Mouse (Mus musculus) brain, embryonic 14.5 days (tissue): ENCODE data around the gene Tnfsf13b. TPM values are rescaled to one million over a fixed set of nuclear protein-coding genes. Genes with fewer than 3 reads are reported as not detected.

Experiments used
- DNase-seq: peaks from one replicate; pipeline ENCODE4 v3.0.0-alpha.2; 2011; ENCODE audit warnings: low read depth
- CTCF ChIP-seq: fragments of 200-500 bp; IDR thresholded peaks from 2 replicates; pipeline ENCODE4 v1.5.1; 2012; ENCODE audit warnings: inconsistent platforms, mild to moderate bottlenecking, moderate library complexity, borderline replicate concordance; ENCODE audit not compliant: insufficient read depth, insufficient read length; ENCODE audit errors: extremely low read depth
- POLR2A ChIP-seq: fragments of 200-500 bp; IDR thresholded peaks from 2 replicates; pipeline ENCODE4 v1.6.1; 2012; ENCODE audit warnings: mild to moderate bottlenecking, inconsistent platforms, borderline replicate concordance; ENCODE audit not compliant: poor library complexity, insufficient read depth, insufficient read length, severe bottlenecking; ENCODE audit errors: extremely low read depth
- polyA plus RNA-seq: library from polyadenylated mRNA; depleted of rRNA; stranded (reverse); fragments of >200 nt; gene quantifications from 2 replicates; pipeline ENCODE4 v1.2.3, GENCODE M21; 2012

Tnfsf13b gene
- polyA plus RNA-seq, 1 experiment = 0.64 TPM

DNA sequence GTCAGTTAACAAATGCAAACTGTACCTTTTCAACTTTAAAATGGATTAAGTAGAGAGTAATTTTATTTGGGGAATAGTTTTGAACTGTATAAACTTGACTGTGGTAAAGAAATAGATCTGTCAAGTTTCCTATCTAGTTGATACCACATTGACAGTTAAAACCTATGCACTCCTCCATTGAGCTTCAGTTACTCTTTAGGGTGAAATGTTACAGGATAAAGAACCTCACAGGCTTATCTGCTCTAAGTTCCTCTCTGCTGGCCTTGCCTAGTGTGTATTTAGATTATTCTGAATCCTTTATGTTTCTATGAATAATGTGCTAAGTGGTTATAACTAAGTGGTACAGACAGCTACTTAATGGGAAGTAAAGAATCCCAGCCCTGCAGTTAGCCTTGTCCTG is 26.1 kb upstream of the Tnfsf13b start:
- DNase-seq = no peak
- no peak for TF ChIP-seq POLR2A
- TF ChIP-seq CTCF = no peak

DNA sequence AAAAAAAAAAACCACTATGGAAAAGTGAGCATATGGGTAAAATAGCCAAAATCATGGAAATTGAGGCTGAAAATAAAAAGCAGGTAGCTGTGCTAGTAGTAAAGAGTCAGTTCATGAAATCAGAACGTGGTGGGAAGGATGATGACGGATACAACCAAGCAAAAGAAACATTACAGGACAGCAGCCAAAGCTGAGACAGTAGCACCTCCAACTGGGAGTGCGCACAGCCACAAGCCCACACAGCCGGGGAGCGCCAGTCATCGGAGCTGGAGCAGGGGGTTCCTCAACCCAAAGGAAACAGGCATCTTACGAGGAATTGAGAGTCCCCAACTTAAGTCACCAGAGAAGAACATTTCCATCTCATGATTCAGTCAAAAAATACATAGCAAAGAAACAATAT is 2.2 kb upstream of the Tnfsf13b start:
- no peak for DNase-seq

DNA sequence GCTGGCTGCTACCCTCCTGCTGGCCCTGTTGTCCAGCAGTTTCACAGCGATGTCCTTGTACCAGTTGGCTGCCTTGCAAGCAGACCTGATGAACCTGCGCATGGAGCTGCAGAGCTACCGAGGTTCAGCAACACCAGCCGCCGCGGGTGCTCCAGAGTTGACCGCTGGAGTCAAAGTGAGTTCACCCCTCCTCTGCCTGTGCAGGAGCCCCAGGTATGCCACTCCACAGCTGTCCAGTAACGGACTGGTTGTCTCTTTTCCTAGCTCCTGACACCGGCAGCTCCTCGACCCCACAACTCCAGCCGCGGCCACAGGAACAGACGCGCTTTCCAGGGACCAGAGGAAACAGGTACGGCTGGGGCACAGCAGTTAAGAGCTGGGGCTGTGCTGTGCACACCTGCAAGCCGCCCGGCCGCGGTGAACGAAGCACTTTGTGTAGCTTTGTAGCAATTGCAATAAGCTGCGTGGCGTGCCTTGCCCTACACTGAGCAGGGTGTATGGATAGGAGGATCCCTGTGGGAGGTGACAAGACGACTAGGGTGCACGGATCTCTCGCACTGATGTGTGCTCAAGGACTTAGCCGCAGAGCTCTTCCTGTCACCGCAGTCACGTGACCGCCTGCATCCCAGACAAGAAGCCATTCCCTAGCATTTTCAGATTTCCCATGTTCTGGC is 856 bp downstream of the Tnfsf13b start:
- DNase-seq = peak; percentile 86
- TF ChIP-seq POLR2A = no peak
- TF ChIP-seq CTCF = no peak

More for the DNA sequence above, 2.2 kb upstream of the Tnfsf13b start:
- no peak for TF ChIP-seq CTCF
- no peak for TF ChIP-seq POLR2A

DNA sequence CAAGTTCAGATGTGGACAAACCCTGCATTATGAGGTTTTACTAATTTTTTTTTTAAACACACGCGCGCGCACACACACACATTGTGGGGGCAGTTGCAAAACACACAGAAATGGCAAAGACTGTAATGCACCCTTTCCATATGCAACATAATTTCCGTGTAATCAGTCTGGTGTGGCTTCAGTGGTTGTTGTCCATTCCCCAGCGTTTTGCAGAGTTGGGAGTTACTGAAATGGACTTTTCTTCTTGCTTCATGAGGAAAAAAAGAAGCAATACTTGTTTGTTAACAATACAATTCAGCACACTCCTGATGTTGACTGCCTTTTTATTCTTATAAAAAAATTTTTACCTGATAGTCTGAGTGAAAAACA is 1.4 kb downstream of the Tnfsf13b start:
- no peak for DNase-seq
- TF ChIP-seq CTCF (no peak), POLR2A (no peak)

DNA sequence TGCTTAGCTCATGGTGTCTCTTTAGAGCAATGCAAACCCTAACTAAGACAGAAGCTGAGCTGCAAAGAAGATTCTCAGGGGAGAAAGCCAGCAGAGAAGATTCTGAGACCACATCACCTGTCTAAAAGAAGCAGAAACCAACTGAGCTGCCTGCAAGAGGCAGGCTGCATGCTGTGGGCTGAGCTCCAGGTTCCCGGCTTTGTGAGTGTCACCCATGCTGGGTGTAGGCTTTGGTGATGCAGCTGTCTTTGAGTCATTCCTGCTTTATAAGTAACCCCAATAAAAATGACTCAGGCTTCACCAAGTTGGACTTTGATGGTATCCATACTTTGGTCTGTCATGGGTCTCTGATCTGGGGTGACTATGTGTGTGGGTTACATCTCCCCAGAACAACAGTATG is 10.0 kb downstream of the Tnfsf13b start:
- no peak for DNase-seq
- TF ChIP-seq POLR2A (no peak), CTCF (no peak)

DNA sequence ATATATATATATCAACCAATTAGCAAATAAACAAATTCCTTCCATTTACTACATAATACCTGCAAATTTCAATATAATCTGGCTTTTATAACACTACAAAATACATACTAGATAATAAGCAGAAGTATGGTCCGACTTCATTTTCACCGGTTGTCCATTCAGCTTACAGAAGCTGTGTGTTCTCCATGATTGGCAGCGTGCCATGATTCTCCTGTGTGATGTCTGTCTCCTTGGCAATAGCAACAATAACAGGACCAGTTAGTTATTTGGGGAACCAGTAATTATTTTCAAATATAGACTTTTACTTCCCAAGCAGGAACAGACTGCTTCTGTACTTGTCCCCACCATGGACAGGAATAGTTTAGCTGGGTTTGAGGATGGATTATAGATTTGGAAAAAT is 11.0 kb downstream of the Tnfsf13b start:
- TF ChIP-seq POLR2A (no peak), CTCF (no peak)
- peak; percentile 88 for DNase-seq

DNA sequence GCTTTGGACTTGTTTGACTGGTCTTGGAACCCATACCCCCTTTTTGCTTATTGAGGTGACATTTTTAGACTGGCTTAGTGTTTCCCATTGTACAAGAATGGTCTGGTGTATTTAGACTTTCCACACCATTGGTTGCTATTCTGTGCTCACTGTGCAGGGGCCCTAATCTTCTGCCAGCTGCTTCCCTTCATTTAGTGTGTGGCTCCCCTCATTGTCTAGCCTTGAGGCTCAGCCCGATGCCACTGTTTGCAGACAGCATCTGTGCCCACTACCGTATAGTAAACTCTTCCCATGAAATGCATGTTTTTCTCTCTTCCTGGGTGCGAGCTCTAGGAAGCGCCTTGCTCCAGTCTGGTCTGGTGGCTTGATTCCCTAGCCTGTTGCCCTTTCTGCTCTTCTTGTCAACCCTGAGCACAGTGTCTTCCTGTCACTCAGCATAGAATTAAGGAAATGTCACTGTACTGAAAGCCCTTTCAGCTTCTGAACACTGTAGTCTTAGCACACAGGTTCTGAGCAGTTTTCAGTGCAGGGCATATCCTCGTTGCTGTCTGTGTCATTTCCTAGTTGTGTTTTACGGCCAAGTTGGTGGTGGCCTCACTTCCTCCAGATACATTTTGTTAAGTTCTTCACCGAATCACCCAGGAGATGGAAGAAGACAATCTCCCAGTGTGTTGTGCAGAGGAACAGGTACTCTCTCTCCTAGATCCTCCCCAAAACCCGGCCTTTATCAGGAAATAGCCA is 24.2 kb downstream of the Tnfsf13b start:
- peak; percentile 37 for DNase-seq
- TF ChIP-seq POLR2A = no peak
- no peak for TF ChIP-seq CTCF

DNA sequence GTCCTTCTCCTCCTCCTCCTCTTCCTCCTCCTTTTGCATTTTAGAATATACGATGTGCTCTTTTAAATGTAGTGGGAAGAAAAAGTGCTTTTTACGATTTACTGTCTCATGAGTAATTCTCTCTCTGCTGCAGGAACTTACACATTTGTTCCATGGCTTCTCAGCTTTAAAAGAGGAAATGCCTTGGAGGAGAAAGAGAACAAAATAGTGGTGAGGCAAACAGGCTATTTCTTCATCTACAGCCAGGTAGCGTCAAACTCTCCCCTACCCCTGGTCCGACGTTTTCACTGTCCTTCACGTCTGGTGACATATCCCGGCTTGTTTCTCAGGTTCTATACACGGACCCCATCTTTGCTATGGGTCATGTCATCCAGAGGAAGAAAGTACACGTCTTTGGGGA is 24.9 kb downstream of the Tnfsf13b start:
- TF ChIP-seq CTCF = no peak
- TF ChIP-seq POLR2A = no peak
- DNase-seq = no peak

DNA sequence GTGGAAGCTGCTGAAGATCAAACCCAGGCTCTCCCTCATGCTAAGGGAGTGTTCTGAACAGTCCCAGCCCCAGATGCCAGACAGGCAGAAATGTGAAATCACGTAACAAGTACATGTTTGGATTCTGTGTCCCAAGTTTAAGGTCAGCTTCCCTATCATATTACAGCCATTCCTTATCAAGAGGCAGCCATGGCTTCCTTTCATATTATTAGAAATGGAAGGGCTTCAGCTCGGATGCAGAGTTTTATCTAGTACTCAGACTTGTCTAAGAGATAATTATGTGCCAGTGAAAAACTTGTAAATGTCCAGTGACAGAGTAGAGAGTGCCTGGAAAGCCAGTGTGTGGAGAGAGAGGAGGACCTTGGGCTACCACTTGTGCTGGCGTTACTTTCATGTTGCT is 34.6 kb downstream of the Tnfsf13b start:
- DNase-seq = no peak
- TF ChIP-seq CTCF (no peak), POLR2A (no peak)

DNA sequence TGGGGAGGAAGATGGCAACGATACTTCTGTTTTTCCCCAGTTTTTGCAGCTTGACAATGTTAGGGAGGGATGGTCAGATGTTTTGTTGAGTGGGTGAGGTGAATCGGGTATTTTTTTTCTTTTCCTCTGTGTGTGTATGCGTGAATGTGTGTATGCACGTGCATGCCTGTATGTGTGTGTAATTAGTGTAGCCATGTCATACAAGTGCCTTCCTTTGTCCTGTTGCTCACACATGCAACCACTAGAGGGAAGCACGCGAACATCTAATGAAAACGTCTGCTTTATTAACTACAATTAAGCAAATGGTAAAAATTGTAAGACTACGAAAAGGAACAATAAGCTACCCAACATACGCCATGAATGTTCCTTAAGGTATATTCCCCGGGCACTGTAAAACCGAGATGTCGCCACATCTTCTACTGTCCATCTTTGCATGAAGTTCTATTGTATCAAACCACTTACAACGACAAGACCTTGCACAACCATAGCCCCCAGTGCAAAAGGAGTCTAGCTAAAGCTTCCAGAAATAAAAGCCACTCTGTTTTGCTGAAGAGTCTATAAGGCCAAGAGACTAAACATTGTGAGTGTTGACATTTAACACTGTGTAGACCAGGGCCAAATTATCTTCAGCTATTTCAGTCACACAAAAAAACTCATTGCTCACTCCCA is 37.7 kb downstream of the Tnfsf13b start:
- no peak for TF ChIP-seq POLR2A
- TF ChIP-seq CTCF = peak; percentile 72; the same call in 1 of the 2 replicates
- DNase-seq = peak; percentile 88

DNA sequence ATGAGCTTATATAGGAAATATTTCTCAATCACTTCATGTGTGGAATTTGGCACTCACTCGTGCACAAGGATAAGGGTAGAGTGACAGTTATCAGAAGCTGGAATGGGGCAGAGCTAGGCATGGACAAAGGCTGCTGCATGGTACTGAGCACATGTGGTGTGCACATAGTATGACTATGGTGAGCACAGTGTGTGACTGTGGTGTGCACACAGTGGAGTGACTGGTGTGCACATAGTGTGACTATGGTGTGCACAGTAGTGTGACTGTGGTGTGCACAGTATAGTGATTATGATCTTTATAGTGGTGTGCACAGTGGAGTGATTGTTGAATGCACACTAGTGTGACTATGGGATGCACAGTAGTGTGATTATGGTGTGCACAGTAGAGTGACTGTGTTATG is 39.5 kb downstream of the Tnfsf13b start:
- no peak for TF ChIP-seq CTCF
- no peak for TF ChIP-seq POLR2A
- DNase-seq = no peak

DNA sequence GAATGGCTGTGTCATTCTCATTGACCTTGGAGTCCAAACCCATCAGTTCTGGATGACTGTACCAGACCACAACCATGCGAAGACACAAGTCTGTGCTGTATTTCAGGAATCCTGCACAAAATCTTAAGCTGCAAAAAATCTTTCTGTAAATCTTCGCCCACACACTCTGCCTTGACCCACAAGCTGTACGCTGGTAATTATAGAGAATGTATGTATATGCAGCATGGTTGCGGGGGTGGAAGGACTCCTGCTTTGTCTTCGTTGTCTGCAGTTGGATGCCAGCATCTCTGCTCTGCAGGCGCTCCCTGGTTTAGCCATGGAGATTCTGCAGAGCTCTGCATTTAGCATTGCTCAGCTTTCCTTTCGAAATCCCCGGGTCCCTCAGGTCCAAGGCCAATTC is 42.9 kb downstream of the Tnfsf13b start:
- no peak for DNase-seq
- no peak for TF ChIP-seq POLR2A
- no peak for TF ChIP-seq CTCF

DNA sequence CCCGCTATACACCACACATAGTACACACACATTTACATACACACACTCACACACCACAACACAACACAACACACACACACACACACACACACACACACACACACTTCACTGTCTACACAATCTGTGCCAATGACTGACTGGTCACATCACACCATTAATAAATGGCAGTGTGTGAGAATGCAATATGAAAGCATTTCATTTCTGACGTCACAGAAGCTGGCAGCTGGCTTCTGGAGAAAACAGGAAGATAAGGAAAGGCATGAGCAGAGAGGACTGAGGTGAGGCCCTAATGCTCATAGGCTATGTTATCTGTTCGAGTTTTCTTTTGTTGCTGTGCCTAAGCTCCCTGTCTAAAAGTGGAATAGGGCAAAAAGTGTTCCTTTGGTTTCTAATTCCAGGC is 45.3 kb downstream of the Tnfsf13b start:
- no peak for DNase-seq
- TF ChIP-seq CTCF (no peak), POLR2A (no peak)
